Mouse (Mus musculus) intestine, embryonic 14.5 days (tissue): Measurements from ENCODE around the gene Ap1ar. TPM values are rescaled to one million over a fixed set of nuclear protein-coding genes. Genes with fewer than 3 reads are reported as not detected.

ENCODE experiments used
- ATAC-seq: fragments of 200-750 bp; cut with Nextera tagmentation; replicated peaks from 2 replicates; pipeline ENCODE4 v1.8.0; 2017; ENCODE audit warnings: low read depth, moderate number of reproducible peaks, moderate TSS enrichment, moderate library complexity; ENCODE audit not compliant: low FRiP score, low TSS enrichment
- DNase-seq: peaks from one replicate; pipeline ENCODE4 v3.0.0-alpha.2; 2018; ENCODE audit warnings: low spot score
- H3K27ac ChIP-seq: fragments of 300-500 bp; sonication (generic); 2 replicates; pipeline ENCODE4 v1.5.1; 2014; ENCODE audit warnings: low read depth, mild to moderate bottlenecking, control low read depth
- H3K27me3 ChIP-seq: fragments of 300-500 bp; sonication (generic); replicated peaks from 2 replicates; pipeline ENCODE4 v1.6.1; 2014; ENCODE audit warnings: low read length, control low read depth; ENCODE audit not compliant: control insufficient read depth, insufficient read depth
- H3K36me3 ChIP-seq: fragments of 300-500 bp; sonication (generic); 2 replicates; pipeline ENCODE4 v1.6.1; 2014; ENCODE audit warnings: low read length, control low read depth; ENCODE audit not compliant: control insufficient read depth, insufficient read depth
- H3K4me1 ChIP-seq: fragments of 300-500 bp; sonication (generic); replicated peaks from 2 replicates; pipeline ENCODE4 v1.6.1; 2014; ENCODE audit warnings: low read length, control low read depth, mixed read lengths; ENCODE audit not compliant: control insufficient read depth, insufficient read depth
- H3K4me2 ChIP-seq: fragments of 300-500 bp; sonication (generic); 2 replicates; pipeline ENCODE4 v1.6.1; 2014; ENCODE audit warnings: low read length
- H3K4me3 ChIP-seq: fragments of 300-500 bp; sonication (generic); 2 replicates; pipeline ENCODE4 v1.5.1; 2014; ENCODE audit warnings: low read depth, low read length, control low read depth, mixed read lengths
- H3K9ac ChIP-seq: fragments of 300-500 bp; sonication (generic); 2 replicates; pipeline ENCODE4 v1.6.1; 2014; ENCODE audit warnings: mild to moderate bottlenecking, low read length
- H3K9me3 ChIP-seq: fragments of 300-500 bp; sonication (generic); 2 replicates; pipeline ENCODE4 v1.6.1; 2016; ENCODE audit warnings: low read length, control low read depth; ENCODE audit not compliant: control insufficient read depth
- WGBS: fragments of 180-500 bp; shearing (Covaris S2); extraction: QIAGEN DNeasy Blood & Tissue Kit; methylation state at CpG from one replicate; pipeline ENCODE4 v1.1.7; 2014; 5-methylcytosine and 5-hydroxymethylcytosine counted together
- polyA plus RNA-seq: library from polyadenylated mRNA; unstranded; fragments of >200 nt; fragmentation: Nextera tagmentation; extraction: Ambion mirVana; gene quantifications from 2 replicates; pipeline ENCODE4 v1.2.1, GENCODE M21; 2014

Gene Ap1ar
- polyA plus RNA-seq, 1 experiment from 2014 or later, result 65.5 TPM

- no peak overlapping the region for H3K9ac ChIP-seq
- no peak overlapping the region for H3K4me2 ChIP-seq
- DNase-seq (no peak), ATAC-seq (no peak)
- no peaks in the 10 kb centered on the region for H3K4me1 ChIP-seq
- no peaks in the 10 kb centered on the region for H3K36me3 ChIP-seq
- H3K9me3 ChIP-seq, result no peaks in the 10 kb centered on the region
- no peaks in the 10 kb centered on the region for H3K27me3 ChIP-seq
- H3K4me3 ChIP-seq, result no peak overlapping the region
- WGBS, result 75% methylated on average over 5 of the region's 5 CpGs
- no peak overlapping the region for H3K27ac ChIP-seq
Measured at GRCm38 (mm10) chr3:127849922-127850321, 12.6 kb upstream of the Ap1ar start.

- WGBS, result 81% methylated on average over 11 of the region's 11 CpGs
- DNase-seq (peak; percentile 39), ATAC-seq (no peak)
- no peaks in the 10 kb centered on the region for H3K9me3 ChIP-seq
- no peak overlapping the region for H3K27ac ChIP-seq
- no peak overlapping the region for H3K4me2 ChIP-seq
- no peaks in the 10 kb centered on the region for H3K4me1 ChIP-seq
- no peaks in the 10 kb centered on the region for H3K36me3 ChIP-seq
- H3K27me3 ChIP-seq, result no peaks in the 10 kb centered on the region
- no peak overlapping the region for H3K4me3 ChIP-seq
- H3K9ac ChIP-seq, result no peak overlapping the region
Measured at GRCm38 (mm10) chr3:127848088-127848808, 10.9 kb upstream of the Ap1ar start.

- ATAC-seq (no peak), DNase-seq (no peak)
- 76% methylated on average over 5 of the region's 5 CpGs for WGBS
- H3K4me2 ChIP-seq, result no peak overlapping the region
- no peaks in the 10 kb centered on the region for H3K4me1 ChIP-seq
- H3K9me3 ChIP-seq, result no peaks in the 10 kb centered on the region
- H3K27me3 ChIP-seq, result no peaks in the 10 kb centered on the region
- no peaks in the 10 kb centered on the region for H3K36me3 ChIP-seq
- no peak overlapping the region for H3K4me3 ChIP-seq
- H3K27ac ChIP-seq, result no peak overlapping the region
- H3K9ac ChIP-seq, result no peak overlapping the region
Measured at GRCm38 (mm10) chr3:127843941-127844327, 6.6 kb upstream of the Ap1ar start.

- ATAC-seq (no peak), DNase-seq (no peak)
- H3K9ac ChIP-seq, result no peak overlapping the region
- H3K9me3 ChIP-seq, result no peaks in the 10 kb centered on the region
- no peak overlapping the region for H3K27ac ChIP-seq
- H3K4me3 ChIP-seq, result no peak overlapping the region
- H3K27me3 ChIP-seq, result no peaks in the 10 kb centered on the region
- no peaks in the 10 kb centered on the region for H3K4me1 ChIP-seq
- WGBS, result 62% methylated on average over 2 of the region's 2 CpGs
- H3K4me2 ChIP-seq, result no peak overlapping the region
- no peaks in the 10 kb centered on the region for H3K36me3 ChIP-seq
Measured at GRCm38 (mm10) chr3:127843324-127843940, 6.1 kb upstream of the Ap1ar start.

- Histone ChIP-seq H3K4me3 (no peak overlapping the region), H3K27ac (no peak overlapping the region), H3K4me2 (no peak overlapping the region), H3K4me1 (0 out of 2 replicates have a peak, but pooled peaks cover 6% of the 10 kb centered on the region), H3K9ac (no peak overlapping the region), H3K27me3 (no peaks in the 10 kb centered on the region), H3K9me3 (no peaks in the 10 kb centered on the region), H3K36me3 (no peaks in the 10 kb centered on the region)
- ATAC-seq (no peak), DNase-seq (no peak)
- WGBS, result 80% methylated on average over 8 of the region's 8 CpGs
Measured at GRCm38 (mm10) chr3:127841926-127842325, 4.6 kb upstream of the Ap1ar start.

DNA sequence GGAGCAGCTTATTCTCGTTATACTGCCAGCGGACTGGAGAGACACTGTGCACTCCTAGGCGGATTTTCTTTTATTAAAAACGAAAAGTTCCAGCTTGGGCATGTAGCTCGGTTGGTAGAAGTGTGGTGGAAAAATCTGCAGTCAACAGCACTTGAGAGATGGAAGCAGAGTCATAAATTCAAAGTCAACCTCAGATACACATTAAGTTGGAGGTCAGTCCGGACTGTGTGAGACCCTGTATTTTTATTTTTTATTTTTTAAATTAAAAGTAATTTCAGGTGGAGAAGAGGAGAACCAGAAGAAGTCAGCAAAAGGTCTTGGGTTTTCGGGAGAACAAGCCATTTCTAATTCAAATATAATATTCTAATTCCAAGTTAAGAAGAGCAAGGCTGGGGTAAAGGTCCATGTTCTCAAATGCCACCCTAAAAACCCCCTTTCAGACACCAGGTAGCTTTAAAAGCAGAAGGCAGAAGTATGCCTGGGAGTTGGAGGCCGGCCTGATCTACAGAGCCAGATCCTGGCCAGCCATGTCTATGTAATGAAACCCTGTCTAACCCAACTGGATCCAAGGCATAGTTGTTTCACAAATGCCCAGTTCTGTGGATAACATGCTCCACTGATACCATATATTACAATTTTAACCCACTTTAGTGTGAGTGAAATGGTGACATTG is 785 bp upstream of the Ap1ar start:
- H3K4me3 ChIP-seq, result peak overlapping the region; percentile 60
- H3K36me3 ChIP-seq, result no peaks in the 10 kb centered on the region
- ATAC-seq, result peak; percentile 1; the same call in 1 of the 2 replicates
- H3K27me3 ChIP-seq, result no peaks in the 10 kb centered on the region
- H3K9me3 ChIP-seq, result no peaks in the 10 kb centered on the region
- WGBS, result 25% methylated on average over 8 of the region's 8 CpGs
- no peak for DNase-seq
- H3K27ac ChIP-seq, result peak overlapping the region; percentile 77
- H3K4me2 ChIP-seq, result peak overlapping the region; percentile 54
- H3K4me1 ChIP-seq, result peaks cover 20% of the 10 kb centered on the region
- peak overlapping the region; percentile 51 for H3K9ac ChIP-seq

- H3K4me2 ChIP-seq, result peak overlapping the region; percentile 77
- peak overlapping the region; percentile 70 for H3K27ac ChIP-seq
- DNase-seq (no peak), ATAC-seq (peak; percentile 61)
- no peaks in the 10 kb centered on the region for H3K9me3 ChIP-seq
- H3K4me3 ChIP-seq, result peak overlapping the region; percentile 60
- 0% methylated on average over 5 of the region's 17 CpGs for WGBS
- no peaks in the 10 kb centered on the region for H3K36me3 ChIP-seq
- no peaks in the 10 kb centered on the region for H3K27me3 ChIP-seq
- H3K4me1 ChIP-seq, result peaks cover 20% of the 10 kb centered on the region
- peak overlapping the region; percentile 51 for H3K9ac ChIP-seq
Measured at GRCm38 (mm10) chr3:127836798-127837153, 547 bp downstream of the Ap1ar start.

DNA sequence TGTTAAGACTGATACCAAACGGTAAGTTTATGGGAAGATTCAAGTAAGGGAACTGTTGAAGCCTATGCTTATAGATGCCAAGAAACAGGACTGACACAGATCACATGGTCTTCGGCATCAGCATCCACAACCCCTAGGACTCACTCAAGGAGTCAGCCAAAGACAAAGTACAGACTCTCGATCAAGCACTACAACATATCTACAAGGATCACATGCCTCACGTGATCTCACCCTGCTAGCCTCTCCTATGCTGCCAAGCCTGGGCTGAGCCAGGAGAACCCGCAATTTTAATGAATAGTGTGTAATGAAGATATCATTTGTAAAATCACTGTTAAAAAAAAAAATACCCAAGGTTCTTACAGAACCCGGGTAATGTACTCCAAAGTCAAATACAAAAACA is 1.7 kb downstream of the Ap1ar start:
- DNase-seq (no peak), ATAC-seq (no peak)
- H3K27me3 ChIP-seq, result no peaks in the 10 kb centered on the region
- 80% methylated on average over 6 of the region's 6 CpGs for WGBS
- peaks cover 20% of the 10 kb centered on the region for H3K4me1 ChIP-seq
- H3K4me2 ChIP-seq, result peak overlapping the region; percentile 77
- H3K4me3 ChIP-seq, result no peak overlapping the region
- no peak overlapping the region for H3K9ac ChIP-seq
- 0 out of 2 replicates have a peak, but pooled peaks cover 6% of the 10 kb centered on the region for H3K36me3 ChIP-seq
- no peaks in the 10 kb centered on the region for H3K9me3 ChIP-seq
- H3K27ac ChIP-seq, result no peak overlapping the region
